Mouse (Mus musculus) heart, adult 2 months (tissue): ENCODE data around the gene Il6ra.

ENCODE experiments used
- CTCF ChIP-seq: fragments of 200-600 bp; IDR thresholded peaks from 2 replicates; pipeline ENCODE4 v1.8.1; 2022; ENCODE audit warnings: antibody characterized with exemption, mild to moderate bottlenecking, moderate library complexity
- EP300 ChIP-seq: fragments of 200-500 bp; IDR thresholded peaks from 2 replicates; pipeline ENCODE4 v1.6.1; 2011; ENCODE audit warnings: low read depth, low read length, control low read depth; ENCODE audit not compliant: insufficient read depth
- POLR2A ChIP-seq: fragments of 200-500 bp; IDR thresholded peaks from 2 replicates; pipeline ENCODE4 v1.6.1; 2011; ENCODE audit warnings: mild to moderate bottlenecking, low read depth, low read length, control low read depth; ENCODE audit not compliant: insufficient read depth

GRCm38 (mm10) chr3:89882556-89883181 is 30.3 kb downstream of the Il6ra start:
- no peak for TF ChIP-seq POLR2A
- no peak for TF ChIP-seq CTCF
- TF ChIP-seq EP300, result no peak
